Mouse (Mus musculus) liver, embryonic 15.5 days (tissue): ENCODE data around the gene Serf2. TPM values are rescaled to one million over a fixed set of nuclear protein-coding genes. Genes with fewer than 3 reads are reported as not detected.
A peak's percentile ranks its signal among the peaks of the same experiment; 100 is the strongest.

Source experiments
- ATAC-seq: fragments of 200-750 bp; cut with Nextera tagmentation; 2 replicates; pipeline ENCODE4 v1.8.0; 2017; ENCODE audit warnings: moderate number of reproducible peaks, mild to moderate bottlenecking, moderate library complexity; ENCODE audit not compliant: insufficient read depth
- H3K27ac ChIP-seq: fragments of 300-500 bp; sonication (generic); replicated peaks from 2 replicates; pipeline ENCODE4 v1.5.1; 2015; ENCODE audit warnings: mild to moderate bottlenecking, inconsistent platforms
- H3K27me3 ChIP-seq: fragments of 300-500 bp; sonication (generic); 2 replicates; pipeline ENCODE4 v1.6.1; 2015; ENCODE audit warnings: mild to moderate bottlenecking, inconsistent platforms
- H3K36me3 ChIP-seq: fragments of 300-500 bp; sonication (generic); replicated peaks from 2 replicates; pipeline ENCODE4 v1.6.1; 2015; ENCODE audit warnings: moderate library complexity, mild to moderate bottlenecking, inconsistent platforms
- H3K4me1 ChIP-seq: fragments of 300-500 bp; sonication (generic); replicated peaks from 2 replicates; pipeline ENCODE4 v1.6.1; 2015; ENCODE audit warnings: inconsistent platforms
- H3K4me2 ChIP-seq: fragments of 300-500 bp; sonication (generic); 2 replicates; pipeline ENCODE4 v1.6.1; 2015; ENCODE audit warnings: moderate library complexity, mild to moderate bottlenecking, inconsistent platforms
- H3K4me3 ChIP-seq: fragments of 300-500 bp; sonication (generic); replicated peaks from 2 replicates; pipeline ENCODE4 v1.5.1; 2015; ENCODE audit warnings: mild to moderate bottlenecking, inconsistent platforms
- H3K9ac ChIP-seq: fragments of 300-500 bp; sonication (generic); 2 replicates; pipeline ENCODE4 v1.6.1; 2015; ENCODE audit warnings: moderate library complexity, mild to moderate bottlenecking, inconsistent platforms
- H3K9me3 ChIP-seq: fragments of 300-500 bp; sonication (generic); replicated peaks from 2 replicates; pipeline ENCODE4 v1.6.1; 2016; ENCODE audit warnings: inconsistent platforms
- WGBS: fragments of 180-500 bp; shearing (Covaris S2); methylation state at CpG from one replicate; pipeline ENCODE4 v1.1.7; 2015; ENCODE audit warnings: mixed read lengths; ENCODE audit not compliant: insufficient replicate concordance; 5-methylcytosine and 5-hydroxymethylcytosine counted together
- polyA plus RNA-seq: library from polyadenylated mRNA; unstranded; fragments of >200 nt; fragmentation: Nextera tagmentation; extraction: Ambion mirVana; gene quantifications from 2 replicates; pipeline ENCODE4 v1.2.1, GENCODE M21; 2015

Gene Serf2
- polyA plus RNA-seq, 1 experiment from 2014 or later: 207 TPM

GRCm38 (mm10) chr2:121425890-121426289 lies 23.1 kb upstream of the Serf2 start:
- H3K9me3 ChIP-seq: no peaks in the 10 kb centered on the region
- ATAC-seq: no peak
- no peak overlapping the region for H3K4me2 ChIP-seq
- no peaks in the 10 kb centered on the region for H3K27me3 ChIP-seq
- peaks cover 83% of the 10 kb centered on the region for H3K36me3 ChIP-seq
- H3K4me3 ChIP-seq: no peak overlapping the region
- H3K27ac ChIP-seq: no peak overlapping the region
- 84% methylated on average over 2 of the region's 2 CpGs for WGBS
- no peaks in the 10 kb centered on the region for H3K4me1 ChIP-seq
- H3K9ac ChIP-seq: no peak overlapping the region

GRCm38 (mm10) chr2:121434854-121435253 lies 14.1 kb upstream of the Serf2 start:
- no peak overlapping the region for H3K4me3 ChIP-seq
- ATAC-seq: no peak
- WGBS: 98% methylated on average over 1 of the region's 1 CpGs
- H3K4me1 ChIP-seq: no peaks in the 10 kb centered on the region
- H3K27me3 ChIP-seq: no peaks in the 10 kb centered on the region
- no peak overlapping the region for H3K4me2 ChIP-seq
- no peak overlapping the region for H3K27ac ChIP-seq
- peaks cover 94% of the 10 kb centered on the region for H3K36me3 ChIP-seq
- H3K9ac ChIP-seq: no peak overlapping the region
- H3K9me3 ChIP-seq: no peaks in the 10 kb centered on the region

DNA sequence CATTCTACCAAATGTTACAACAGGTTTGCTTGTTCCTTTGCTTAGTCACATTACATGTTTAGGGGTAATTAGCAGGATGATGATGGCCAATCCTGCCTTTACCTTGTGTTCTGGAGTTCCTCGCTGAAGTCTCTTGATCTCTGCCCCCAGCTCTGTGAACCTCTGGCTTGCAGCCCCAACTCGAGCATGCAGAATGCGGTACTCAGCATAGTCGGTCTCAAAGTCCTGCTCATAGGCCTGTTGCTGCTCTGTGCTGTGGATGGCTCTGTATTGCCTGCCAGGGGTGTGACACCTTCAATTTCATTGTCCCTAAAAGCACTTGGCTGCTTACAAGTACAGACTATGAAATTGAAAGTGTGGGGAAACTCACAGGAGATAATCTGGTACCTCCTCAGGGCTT lies 9.2 kb upstream of the Serf2 start:
- H3K4me2 ChIP-seq: no peak overlapping the region
- H3K36me3 ChIP-seq: peaks cover 46% of the 10 kb centered on the region
- no peak for ATAC-seq
- 62% methylated on average over 4 of the region's 4 CpGs for WGBS
- H3K9ac ChIP-seq: no peak overlapping the region
- H3K27ac ChIP-seq: no peak overlapping the region
- H3K4me3 ChIP-seq: no peak overlapping the region
- peaks cover 24% of the 10 kb centered on the region for H3K4me1 ChIP-seq
- peaks cover 36% of the 10 kb centered on the region for H3K27me3 ChIP-seq
- no peaks in the 10 kb centered on the region for H3K9me3 ChIP-seq

DNA sequence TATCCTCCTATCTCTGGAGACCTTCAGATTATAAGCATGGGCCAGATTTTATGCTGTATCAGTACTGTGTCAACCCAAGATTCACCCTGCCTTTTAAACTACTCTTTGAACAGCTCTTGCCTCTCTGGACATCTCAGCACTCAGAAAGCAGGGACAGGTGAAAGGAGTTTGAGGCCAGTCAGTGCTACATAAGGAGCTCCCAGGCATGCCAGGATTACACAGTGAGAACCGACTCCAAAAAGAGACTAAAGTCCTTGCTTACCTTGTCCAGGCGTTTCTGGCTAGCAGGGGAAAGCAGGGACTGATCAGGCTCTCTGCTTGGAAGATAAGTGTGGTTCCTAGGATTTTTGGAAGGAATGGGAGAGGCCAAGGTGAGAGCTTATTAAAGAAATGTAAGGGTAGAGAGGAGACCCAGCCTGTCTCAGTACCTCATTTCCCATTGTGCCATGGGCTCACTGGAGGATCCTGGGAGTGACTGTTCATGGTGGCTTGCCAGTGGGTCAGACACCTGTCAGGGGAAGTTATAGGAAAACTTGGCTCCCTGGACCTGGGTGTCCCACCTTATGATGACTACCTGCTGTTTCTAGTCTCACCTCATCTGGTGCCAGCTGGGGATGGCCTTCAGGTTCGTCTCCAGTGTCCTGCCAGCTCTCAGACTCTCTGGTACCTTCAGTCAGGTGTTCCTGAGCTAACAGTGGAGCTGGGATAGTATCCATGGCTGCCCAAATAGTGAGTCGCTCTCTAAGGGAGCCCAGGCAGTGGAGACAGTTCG lies 8.0 kb upstream of the Serf2 start:
- WGBS: 46% methylated on average over 5 of the region's 5 CpGs
- Histone ChIP-seq H3K27ac (no peak overlapping the region), H3K4me3 (no peak overlapping the region), H3K4me1 (peaks cover 24% of the 10 kb centered on the region), H3K36me3 (peaks cover 33% of the 10 kb centered on the region), H3K9ac (no peak overlapping the region), H3K9me3 (no peaks in the 10 kb centered on the region), H3K4me2 (0 out of 2 replicates have a peak overlapping the region, but pooled peaks have one; percentile 92), H3K27me3 (peaks cover 38% of the 10 kb centered on the region)
- ATAC-seq: no peak

- ATAC-seq: peak; percentile 5; the same call in 1 of the 2 replicates
- peak overlapping the region; percentile 61; the same call in 1 of the 2 replicates for H3K9ac ChIP-seq
- no peaks in the 10 kb centered on the region for H3K9me3 ChIP-seq
- peaks cover 24% of the 10 kb centered on the region for H3K4me1 ChIP-seq
- peak overlapping the region; percentile 59 for H3K4me3 ChIP-seq
- H3K27me3 ChIP-seq: peaks cover 38% of the 10 kb centered on the region
- peaks cover 27% of the 10 kb centered on the region for H3K36me3 ChIP-seq
- no peak overlapping the region for H3K27ac ChIP-seq
- H3K4me2 ChIP-seq: peak overlapping the region; percentile 92
- WGBS: 16% methylated on average over 11 of the region's 11 CpGs
Observed at GRCm38 (mm10) chr2:121441800-121442199, 7.2 kb upstream of the Serf2 start.

DNA sequence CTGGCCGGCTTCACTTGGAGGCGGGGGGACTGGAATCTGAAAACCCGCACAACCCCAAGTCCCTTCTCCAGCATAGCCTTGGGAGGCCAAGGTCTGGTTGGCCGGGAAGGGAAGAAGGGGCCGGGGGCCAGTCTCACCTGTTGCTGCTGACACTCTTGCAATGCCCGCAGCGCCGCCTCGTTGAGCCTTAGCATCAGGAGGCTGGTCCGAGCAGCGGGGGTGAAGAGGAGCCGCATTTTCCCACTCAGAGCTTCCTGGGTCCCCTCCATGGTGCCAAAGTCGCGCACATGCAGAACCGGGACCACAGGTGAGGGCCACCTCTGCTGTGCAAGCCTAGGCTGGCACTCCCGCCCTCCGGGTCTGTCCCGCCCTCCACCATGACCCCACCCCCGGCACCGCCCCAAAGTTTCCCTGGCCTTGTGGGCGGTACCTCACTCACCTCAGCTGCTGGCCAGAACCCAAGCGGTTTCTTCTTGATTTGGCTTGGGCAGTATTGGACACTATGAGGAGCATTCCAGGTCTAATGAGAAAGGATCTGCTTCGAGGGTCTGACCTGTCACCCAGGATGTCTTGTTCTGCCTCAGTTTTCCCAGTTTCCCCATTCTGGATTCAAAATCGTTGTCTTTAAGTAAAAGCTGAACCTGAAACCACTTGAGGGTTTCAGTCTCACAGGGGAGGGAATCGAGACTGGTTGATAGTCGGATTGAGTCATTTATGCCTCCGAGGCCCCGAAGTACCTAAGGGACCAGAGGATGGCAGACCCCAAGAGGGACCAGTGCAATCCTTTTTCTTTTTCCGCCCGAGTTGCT lies 6.5 kb upstream of the Serf2 start:
- Histone ChIP-seq H3K27me3 (peaks cover 38% of the 10 kb centered on the region), H3K4me3 (peak overlapping the region; percentile 59), H3K4me2 (peak overlapping the region; percentile 92), H3K36me3 (peaks cover 21% of the 10 kb centered on the region), H3K9ac (peak overlapping the region; percentile 61), H3K27ac (peak overlapping the region; percentile 42), H3K4me1 (peaks cover 25% of the 10 kb centered on the region), H3K9me3 (no peaks in the 10 kb centered on the region)
- WGBS: 1% methylated on average over 30 of the region's 30 CpGs
- ATAC-seq: peak; percentile 94

GRCm38 (mm10) chr2:121443068-121443349 lies 6.0 kb upstream of the Serf2 start:
- Histone ChIP-seq H3K27ac (peak overlapping the region; percentile 42; the same call in 1 of the 2 replicates), H3K4me2 (peak overlapping the region; percentile 92), H3K9ac (peak overlapping the region; percentile 61), H3K9me3 (no peaks in the 10 kb centered on the region), H3K27me3 (peaks cover 38% of the 10 kb centered on the region), H3K4me1 (peaks cover 30% of the 10 kb centered on the region), H3K4me3 (peak overlapping the region; percentile 59), H3K36me3 (peaks cover 15% of the 10 kb centered on the region)
- peak; percentile 20 for ATAC-seq
- WGBS: 16% methylated on average over 8 of the region's 8 CpGs

DNA sequence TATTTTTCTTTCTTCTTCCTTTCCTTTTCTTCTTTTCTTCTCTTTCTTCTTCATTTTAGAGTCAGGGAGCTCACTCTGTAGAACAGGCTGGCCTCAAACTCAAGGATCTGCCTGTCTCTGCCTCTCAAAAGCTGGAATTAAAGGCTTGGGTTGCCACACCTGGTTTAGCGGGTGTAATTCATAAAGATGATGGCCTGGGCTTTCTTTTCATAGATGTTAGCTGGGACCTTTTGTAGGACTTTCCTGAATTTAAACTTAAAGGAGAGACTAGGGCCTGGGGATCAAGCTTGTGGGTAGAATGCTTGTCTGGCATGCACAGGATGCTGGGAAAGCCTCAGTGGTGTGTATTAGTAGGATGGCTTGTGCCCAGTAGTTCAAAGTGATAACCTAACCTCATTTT lies 4.8 kb upstream of the Serf2 start, which contains the start of gene Ell3:
Ell3 (minus strand) TSS at position 101 of the 400 bp plus-strand sequence.
- Histone ChIP-seq H3K27me3 (peaks cover 38% of the 10 kb centered on the region), H3K36me3 (0 out of 2 replicates have a peak, but pooled peaks cover 4% of the 10 kb centered on the region), H3K27ac (no peak within 1 kb of the TSS), H3K4me1 (peaks cover 38% of the 10 kb centered on the region), H3K9ac (peak within 1 kb of the TSS; percentile 61; the same call in 1 of the 2 replicates), H3K4me2 (peak within 1 kb of the TSS; percentile 92), H3K4me3 (peak within 1 kb of the TSS; percentile 59), H3K9me3 (no peaks in the 10 kb centered on the region)
- no peak for ATAC-seq
- WGBS: 78% methylated on average over 1 of the region's 1 CpGs

GRCm38 (mm10) chr2:121445117-121445516 lies 3.9 kb upstream of the Serf2 start:
- Histone ChIP-seq H3K4me1 (peaks cover 41% of the 10 kb centered on the region), H3K36me3 (no peaks in the 10 kb centered on the region), H3K27me3 (peaks cover 38% of the 10 kb centered on the region), H3K9ac (no peak overlapping the region), H3K27ac (no peak overlapping the region), H3K9me3 (no peaks in the 10 kb centered on the region), H3K4me2 (no peak overlapping the region), H3K4me3 (no peak overlapping the region)
- no peak for ATAC-seq
- 49% methylated on average over 3 of the region's 3 CpGs for WGBS

GRCm38 (mm10) chr2:121446506-121446905 lies 2.5 kb upstream of the Serf2 start:
- H3K4me3 ChIP-seq: no peak overlapping the region
- peaks cover 32% of the 10 kb centered on the region for H3K27me3 ChIP-seq
- H3K4me2 ChIP-seq: no peak overlapping the region
- H3K36me3 ChIP-seq: peaks cover 6% of the 10 kb centered on the region; the same call in 1 of the 2 replicates
- 70% methylated on average over 4 of the region's 4 CpGs for WGBS
- peaks cover 47% of the 10 kb centered on the region for H3K4me1 ChIP-seq
- H3K27ac ChIP-seq: no peak overlapping the region
- H3K9ac ChIP-seq: no peak overlapping the region
- ATAC-seq: no peak
- H3K9me3 ChIP-seq: no peaks in the 10 kb centered on the region

GRCm38 (mm10) chr2:121447006-121447405 lies 2.0 kb upstream of the Serf2 start:
- WGBS: 36% methylated on average over 3 of the region's 3 CpGs
- ATAC-seq: no peak
- Histone ChIP-seq H3K9ac (no peak overlapping the region), H3K27ac (no peak overlapping the region), H3K4me1 (peaks cover 43% of the 10 kb centered on the region), H3K36me3 (peaks cover 8% of the 10 kb centered on the region; the same call in 1 of the 2 replicates), H3K4me2 (no peak overlapping the region), H3K4me3 (no peak overlapping the region), H3K9me3 (no peaks in the 10 kb centered on the region), H3K27me3 (peaks cover 27% of the 10 kb centered on the region)
